Mouse (Mus musculus) midbrain, embryonic 10.5 days (tissue): ENCODE results near the gene Asap2. TPM values are rescaled to one million over a fixed set of nuclear protein-coding genes. Genes with fewer than 3 reads are reported as not detected.

Experiments
- DNase-seq: peaks from one replicate; pipeline ENCODE4 v3.0.0-alpha.2; 2017; ENCODE audit warnings: low spot score
- H3K27ac ChIP-seq: fragments of 300-500 bp; sonication (generic); replicated peaks from 2 replicates; pipeline ENCODE4 v1.5.1; 2016; ENCODE audit warnings: mild to moderate bottlenecking
- H3K27me3 ChIP-seq: fragments of 300-500 bp; sonication (generic); 2 replicates; pipeline ENCODE4 v1.6.1; 2016; ENCODE audit warnings: low read depth, mild to moderate bottlenecking; ENCODE audit not compliant: poor library complexity, severe bottlenecking
- H3K36me3 ChIP-seq: fragments of 300-500 bp; sonication (generic); 2 replicates; pipeline ENCODE4 v1.6.1; 2016; ENCODE audit warnings: mild to moderate bottlenecking, moderate library complexity
- H3K4me1 ChIP-seq: fragments of 300-500 bp; sonication (generic); 2 replicates; pipeline ENCODE4 v1.6.1; 2016
- H3K4me3 ChIP-seq: fragments of 300-500 bp; sonication (generic); 2 replicates; pipeline ENCODE4 v1.5.1; 2016; ENCODE audit warnings: mild to moderate bottlenecking, moderate library complexity
- H3K9me3 ChIP-seq: fragments of 300-500 bp; sonication (generic); replicated peaks from 2 replicates; pipeline ENCODE4 v1.6.1; 2016; ENCODE audit warnings: mild to moderate bottlenecking
- WGBS: fragments of 180-500 bp; shearing (Covaris S2); methylation state at CpG from one replicate; pipeline ENCODE4 v1.1.7; 2016; 5-methylcytosine and 5-hydroxymethylcytosine counted together
- polyA plus RNA-seq: library from polyadenylated mRNA; unstranded; fragments of >200 nt; fragmentation: Nextera tagmentation; extraction: Ambion mirVana; gene quantifications from 2 replicates; pipeline ENCODE4 v1.2.1, GENCODE M21; 2016

Asap2 gene
- polyA plus RNA-seq, 1 experiment from 2014 or later, result 11.6 TPM

DNA sequence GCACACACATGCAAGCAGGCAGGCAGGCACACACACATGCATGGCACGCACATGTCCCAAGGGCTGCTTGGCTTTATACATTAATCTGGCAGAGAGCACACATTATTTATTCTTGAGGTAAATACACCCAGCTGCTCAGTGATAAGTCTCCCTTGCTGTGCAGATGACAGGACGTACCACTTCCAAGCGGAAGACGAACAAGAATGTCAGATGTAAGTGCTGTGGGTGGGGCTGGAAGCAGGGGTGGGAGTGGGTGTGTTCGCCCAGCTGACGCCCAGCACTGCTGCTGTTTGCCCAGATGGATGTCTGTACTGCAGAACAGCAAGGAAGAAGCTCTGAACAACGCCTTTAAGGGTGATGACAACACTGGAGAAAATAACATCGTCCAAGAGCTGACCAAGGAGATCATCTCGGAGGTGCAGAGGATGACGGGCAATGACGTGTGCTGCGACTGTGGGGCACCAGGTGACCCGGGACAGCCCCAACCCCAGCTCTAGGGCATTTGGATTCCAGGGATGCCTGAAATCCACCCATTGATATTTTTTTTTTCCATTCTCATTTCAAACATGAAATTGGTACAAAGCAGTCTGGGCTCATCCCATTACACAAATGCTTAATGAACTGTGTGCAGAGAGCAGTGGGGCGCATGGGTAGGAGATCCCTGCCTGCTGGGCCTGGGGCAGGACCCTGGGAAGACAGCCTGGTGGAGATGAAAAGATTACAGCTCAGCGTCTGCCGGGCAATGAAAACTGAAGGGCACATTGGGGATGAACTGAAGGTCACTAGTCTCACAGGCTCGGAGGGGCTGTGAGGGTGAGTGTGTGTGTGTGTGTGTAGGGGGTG lies 239.0 kb downstream of the Asap2 start:
- Histone ChIP-seq H3K4me1 (0 out of 2 replicates have a peak, but pooled peaks cover 11% of the 10 kb centered on the region), H3K9me3 (no peaks in the 10 kb centered on the region), H3K27me3 (no peaks in the 10 kb centered on the region), H3K4me3 (no peak overlapping the region), H3K36me3 (peaks cover 65% of the 10 kb centered on the region), H3K27ac (no peak overlapping the region)
- DNase-seq, result no peak
- 81% methylated on average over 17 of the region's 17 CpGs for WGBS

DNA sequence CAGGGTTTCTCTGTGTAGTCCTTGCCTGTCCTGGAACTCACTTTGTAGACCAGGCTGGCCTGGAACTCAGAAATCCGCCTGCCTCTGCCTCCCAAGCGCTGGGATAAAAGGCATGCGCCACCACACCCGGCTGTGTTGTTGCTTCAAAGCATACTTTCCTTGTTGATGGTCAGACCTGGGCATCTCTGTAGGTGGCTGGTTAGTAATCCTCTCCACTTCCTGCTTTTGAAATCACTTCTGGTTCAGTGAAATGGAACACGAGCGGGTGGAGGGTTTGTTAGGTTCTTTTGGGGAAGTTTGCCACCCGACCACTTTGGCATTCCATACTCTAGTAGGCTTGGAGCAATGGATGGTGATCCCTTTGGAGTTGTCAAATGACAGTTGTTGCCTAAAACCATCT lies 243.5 kb downstream of the Asap2 start:
- no peaks in the 10 kb centered on the region for H3K4me1 ChIP-seq
- H3K27me3 ChIP-seq, result no peaks in the 10 kb centered on the region
- no peak overlapping the region for H3K27ac ChIP-seq
- H3K9me3 ChIP-seq, result no peaks in the 10 kb centered on the region
- no peak for DNase-seq
- no peak overlapping the region for H3K4me3 ChIP-seq
- 92% methylated on average over 7 of the region's 7 CpGs for WGBS
- peaks cover 99% of the 10 kb centered on the region for H3K36me3 ChIP-seq

DNA sequence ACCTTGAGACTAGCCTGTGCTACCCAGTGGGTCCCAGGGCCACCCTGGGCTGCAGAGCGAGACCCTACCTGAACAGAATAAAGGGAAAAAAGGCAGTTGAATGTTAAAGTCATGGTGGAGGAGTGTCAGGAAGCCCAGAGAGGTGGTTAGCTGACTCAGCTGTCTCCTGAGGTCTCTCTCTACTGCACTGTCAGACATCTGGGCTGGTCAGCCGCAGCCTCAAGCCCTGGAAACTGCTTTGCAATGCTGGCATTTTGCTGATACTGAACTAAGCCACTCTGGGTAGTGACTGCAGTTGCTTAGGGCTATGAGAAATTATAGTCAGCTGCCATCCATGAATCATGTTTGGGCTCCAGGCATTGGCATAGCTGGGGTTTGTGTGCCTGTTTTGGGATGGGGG lies 244.3 kb downstream of the Asap2 start:
- H3K4me1 ChIP-seq, result no peaks in the 10 kb centered on the region
- no peak for DNase-seq
- no peak overlapping the region for H3K4me3 ChIP-seq
- 96% methylated on average over 2 of the region's 2 CpGs for WGBS
- H3K36me3 ChIP-seq, result peaks cover 100% of the 10 kb centered on the region
- no peaks in the 10 kb centered on the region for H3K27me3 ChIP-seq
- no peaks in the 10 kb centered on the region for H3K9me3 ChIP-seq
- no peak overlapping the region for H3K27ac ChIP-seq

DNA sequence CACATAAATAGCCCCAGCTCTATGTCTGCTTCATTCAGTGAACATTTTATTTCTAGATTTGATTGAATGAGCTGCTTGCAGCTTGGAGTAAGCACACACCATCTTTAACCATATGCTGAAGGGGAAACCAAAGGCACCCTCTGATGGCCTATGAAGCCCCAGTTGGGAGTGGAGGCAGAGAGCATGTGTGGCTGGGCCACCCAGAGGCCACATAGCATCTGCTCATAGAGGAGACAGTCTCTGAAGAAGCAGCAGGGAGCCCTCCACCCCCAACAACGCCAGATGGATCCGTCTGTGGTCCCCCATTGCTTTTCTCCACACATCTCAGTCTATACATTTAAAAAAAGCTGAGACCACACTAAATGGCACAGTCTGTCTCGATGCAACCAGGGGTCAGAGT lies 251.7 kb downstream of the Asap2 start:
- WGBS, result 74% methylated on average over 3 of the region's 3 CpGs

DNA sequence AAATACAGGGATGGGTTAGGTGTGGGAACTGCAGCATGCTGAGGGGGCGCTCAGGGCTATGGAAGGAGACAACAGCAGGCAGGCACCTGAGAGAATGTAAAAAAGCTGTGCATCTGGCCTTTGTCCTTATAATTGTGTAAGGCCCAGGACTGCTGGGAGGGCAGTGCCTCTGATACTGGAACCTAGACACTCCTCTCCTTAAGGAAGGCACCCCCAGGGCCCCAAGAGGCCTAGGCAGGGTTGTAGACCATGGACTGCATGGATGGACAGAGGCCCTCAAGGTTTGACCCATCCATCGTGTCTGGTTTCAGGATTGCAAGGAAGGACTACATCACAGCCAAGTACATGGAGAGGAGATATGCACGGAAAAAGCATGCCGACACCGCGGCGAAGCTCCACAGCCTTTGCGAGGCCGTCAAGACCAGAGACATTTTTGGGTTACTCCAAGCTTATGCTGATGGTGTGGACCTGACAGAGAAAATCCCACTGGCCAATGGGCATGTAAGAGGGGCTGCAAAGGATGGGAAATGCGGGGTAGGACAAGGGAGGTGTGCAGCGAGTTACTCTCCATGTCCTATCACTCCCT lies 254.2 kb downstream of the Asap2 start:
- Histone ChIP-seq H3K9me3 (no peaks in the 10 kb centered on the region), H3K36me3 (peaks cover 91% of the 10 kb centered on the region)
- no peak for DNase-seq

More for the DNA sequence above, 251.7 kb downstream of the Asap2 start:
- Histone ChIP-seq H3K36me3 (peaks cover 92% of the 10 kb centered on the region), H3K4me1 (no peaks in the 10 kb centered on the region), H3K27me3 (no peaks in the 10 kb centered on the region), H3K9me3 (no peaks in the 10 kb centered on the region), H3K27ac (no peak overlapping the region), H3K4me3 (no peak overlapping the region)
- DNase-seq, result no peak

DNA sequence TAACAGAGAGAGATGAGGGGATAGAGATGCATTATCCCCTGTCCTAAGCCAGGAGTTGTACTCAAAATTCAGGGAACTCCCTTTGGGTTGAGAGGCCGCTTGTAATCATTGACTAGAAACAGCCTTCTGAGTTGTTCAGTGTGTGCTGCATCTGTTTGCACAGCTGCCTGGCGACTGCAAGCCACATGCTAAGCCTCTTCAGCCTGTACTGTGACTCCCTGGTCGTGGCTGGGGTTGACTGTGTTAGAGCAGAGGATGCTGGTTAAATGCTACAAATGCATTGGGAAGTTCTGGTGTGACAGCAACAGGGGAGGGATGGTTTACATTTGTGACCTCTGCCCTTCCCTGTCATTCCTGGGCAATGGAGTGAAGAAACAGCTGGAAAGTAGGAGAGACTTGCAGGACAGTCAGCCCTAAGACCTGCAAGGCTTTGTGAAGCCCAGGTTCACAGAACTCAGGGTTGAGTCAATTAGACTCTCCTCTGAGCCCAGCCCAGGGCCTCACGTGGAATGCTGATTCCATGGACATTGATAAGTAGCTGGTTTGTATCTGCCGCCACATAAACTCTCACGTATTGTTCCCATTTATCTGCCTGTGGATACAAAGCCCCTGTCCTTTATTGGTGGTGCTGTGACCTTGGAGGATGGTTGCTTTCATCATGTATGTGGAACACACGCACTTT lies 257.6 kb downstream of the Asap2 start:
- H3K27ac ChIP-seq, result no peak overlapping the region
- H3K4me3 ChIP-seq, result no peak overlapping the region
- H3K4me1 ChIP-seq, result no peaks in the 10 kb centered on the region
- no peak for DNase-seq
- H3K36me3 ChIP-seq, result peaks cover 99% of the 10 kb centered on the region
- H3K9me3 ChIP-seq, result no peaks in the 10 kb centered on the region
- no peaks in the 10 kb centered on the region for H3K27me3 ChIP-seq
- WGBS, result 86% methylated on average over 7 of the region's 7 CpGs

More for the DNA sequence above, 254.2 kb downstream of the Asap2 start:
- Histone ChIP-seq H3K4me3 (no peak overlapping the region), H3K4me1 (no peaks in the 10 kb centered on the region), H3K27ac (no peak overlapping the region), H3K27me3 (no peaks in the 10 kb centered on the region)
- WGBS, result 95% methylated on average over 11 of the region's 11 CpGs

DNA sequence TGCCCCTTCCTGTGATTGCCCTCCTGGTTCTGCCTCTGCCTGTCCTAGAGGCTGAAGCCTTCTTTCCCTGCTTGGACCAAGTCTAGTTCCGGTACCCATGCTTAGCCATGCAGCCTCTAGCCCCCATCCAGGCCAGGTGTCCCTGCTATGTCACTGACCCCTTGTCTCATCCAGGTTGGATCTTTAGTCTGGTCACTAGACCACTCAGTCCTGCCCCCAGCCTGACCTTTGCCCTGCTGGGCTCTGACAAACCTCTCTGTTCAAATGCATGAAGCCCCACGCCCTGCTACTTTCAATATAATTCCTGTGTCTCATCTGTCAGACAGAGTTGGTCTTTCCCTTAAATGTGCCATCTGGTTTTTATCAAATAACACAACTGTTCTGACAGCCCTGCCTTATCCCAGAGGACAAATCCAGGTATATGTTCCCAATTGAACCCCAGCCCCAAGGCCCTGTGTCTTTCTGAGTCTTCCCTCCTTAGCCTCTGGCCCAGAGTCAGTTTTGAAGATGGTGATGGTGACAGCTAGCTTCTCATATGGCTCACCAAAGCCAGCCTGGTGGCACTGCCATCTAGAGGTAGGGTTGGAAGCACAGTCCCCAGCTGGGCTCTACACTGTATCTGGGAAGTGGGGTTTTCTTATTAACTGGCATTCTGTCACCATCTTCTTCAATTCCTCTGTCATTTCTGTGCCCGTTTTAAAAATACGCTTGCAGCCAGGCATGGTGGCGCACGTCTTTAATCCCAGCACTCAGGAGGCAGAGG lies 270.4 kb downstream of the Asap2 start:
- H3K4me3 ChIP-seq, result no peak overlapping the region
- H3K36me3 ChIP-seq, result peaks cover 99% of the 10 kb centered on the region
- no peaks in the 10 kb centered on the region for H3K4me1 ChIP-seq
- DNase-seq, result no peak
- WGBS, result 93% methylated on average over 6 of the region's 6 CpGs
- no peaks in the 10 kb centered on the region for H3K27me3 ChIP-seq
- H3K9me3 ChIP-seq, result no peaks in the 10 kb centered on the region
- H3K27ac ChIP-seq, result no peak overlapping the region

DNA sequence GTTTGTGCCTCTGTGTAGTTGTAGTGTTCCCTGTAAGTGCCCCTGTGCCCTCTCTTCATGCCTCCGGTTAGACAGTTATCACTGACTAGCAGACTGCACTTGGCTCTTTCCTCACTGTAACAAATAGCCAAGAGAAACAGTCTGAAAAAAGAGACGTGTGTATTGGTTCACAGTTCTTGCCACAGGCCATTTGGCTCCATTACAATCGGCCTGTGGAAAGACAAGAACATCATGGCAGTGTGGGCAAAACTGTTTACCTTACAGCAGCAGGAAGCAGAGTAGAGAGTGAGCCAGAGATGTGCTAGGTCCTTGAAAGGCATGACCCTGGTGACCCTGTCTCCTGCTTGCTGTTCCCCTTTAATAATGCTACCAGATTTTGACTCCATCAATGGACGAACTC lies 271.3 kb downstream of the Asap2 start:
- Histone ChIP-seq H3K36me3 (peaks cover 99% of the 10 kb centered on the region), H3K27ac (no peak overlapping the region), H3K27me3 (no peaks in the 10 kb centered on the region), H3K4me3 (no peak overlapping the region), H3K9me3 (no peaks in the 10 kb centered on the region), H3K4me1 (no peaks in the 10 kb centered on the region)
- DNase-seq, result no peak
- WGBS, result 95% methylated on average over 4 of the region's 4 CpGs

DNA sequence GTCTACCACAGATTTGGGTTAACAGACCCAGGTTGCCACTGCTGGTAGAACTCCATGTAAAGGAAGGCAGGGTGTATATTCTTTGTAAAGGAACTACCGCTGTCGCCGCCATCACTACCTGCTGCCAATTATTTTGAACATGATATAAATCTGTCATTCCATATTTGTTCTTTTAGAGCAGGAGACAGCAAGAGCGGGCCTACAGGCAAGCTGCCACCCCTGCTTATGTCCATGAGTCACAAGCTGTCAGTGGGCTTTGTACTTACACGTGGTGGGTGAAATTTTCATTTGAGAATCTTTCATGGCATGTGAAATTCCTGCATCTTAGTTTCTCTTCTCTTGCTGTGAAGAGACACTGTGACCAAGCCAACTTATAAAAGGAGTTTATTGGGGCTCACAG lies 273.0 kb downstream of the Asap2 start:
- peaks cover 99% of the 10 kb centered on the region for H3K36me3 ChIP-seq
- H3K27me3 ChIP-seq, result no peaks in the 10 kb centered on the region
- no peak overlapping the region for H3K27ac ChIP-seq
- H3K9me3 ChIP-seq, result no peaks in the 10 kb centered on the region
- no peak overlapping the region for H3K4me3 ChIP-seq
- DNase-seq, result no peak
- H3K4me1 ChIP-seq, result no peaks in the 10 kb centered on the region
- 98% methylated on average over 5 of the region's 5 CpGs for WGBS

DNA sequence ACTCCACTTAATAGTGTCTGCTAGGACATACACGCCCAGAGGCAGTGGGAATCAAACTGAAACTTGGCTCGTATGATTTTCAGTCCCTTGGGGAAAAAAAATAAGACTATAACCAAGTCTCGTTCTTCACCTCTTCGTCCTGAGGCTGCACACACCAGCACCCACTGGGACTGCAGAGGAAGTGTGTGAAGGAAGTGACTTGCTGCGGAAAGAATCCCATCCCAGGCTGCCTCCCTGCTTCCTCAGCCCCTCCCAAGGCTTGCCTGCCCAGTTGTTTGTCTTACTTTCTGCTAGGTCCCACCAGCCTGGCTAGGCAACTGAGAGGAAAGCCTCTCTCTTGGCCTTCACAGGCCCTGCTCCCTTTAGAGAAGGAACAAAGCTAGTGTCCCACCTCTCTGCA lies 274.0 kb downstream of the Asap2 start:
- H3K27me3 ChIP-seq, result no peaks in the 10 kb centered on the region
- H3K4me1 ChIP-seq, result no peaks in the 10 kb centered on the region
- H3K36me3 ChIP-seq, result peaks cover 98% of the 10 kb centered on the region
- WGBS, result 88% methylated on average over 5 of the region's 5 CpGs
- no peaks in the 10 kb centered on the region for H3K9me3 ChIP-seq
- no peak for DNase-seq
- no peak overlapping the region for H3K4me3 ChIP-seq
- no peak overlapping the region for H3K27ac ChIP-seq

DNA sequence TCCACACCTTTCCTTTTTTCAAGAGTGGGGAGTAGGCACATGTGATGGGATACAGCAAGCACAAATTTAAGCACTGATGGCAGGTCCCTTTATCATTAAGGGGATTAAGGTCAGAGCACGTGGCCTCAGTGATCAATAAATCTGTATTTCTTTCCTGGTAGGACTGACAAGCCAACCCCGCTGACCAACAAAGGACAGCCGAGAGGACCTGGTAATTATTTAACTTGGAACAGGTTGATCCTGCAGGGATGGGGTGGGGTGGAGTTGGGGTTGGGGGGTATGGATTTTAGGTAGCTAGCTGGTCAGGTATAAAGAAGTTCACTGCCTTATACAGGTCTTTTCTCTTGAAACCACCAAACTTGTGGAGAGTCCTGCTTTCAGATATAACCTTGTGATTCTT lies 274.7 kb downstream of the Asap2 start:
- DNase-seq, result no peak
- 86% methylated on average over 3 of the region's 3 CpGs for WGBS
- Histone ChIP-seq H3K4me3 (no peak overlapping the region), H3K27me3 (no peaks in the 10 kb centered on the region), H3K4me1 (no peaks in the 10 kb centered on the region), H3K36me3 (peaks cover 99% of the 10 kb centered on the region), H3K9me3 (no peaks in the 10 kb centered on the region), H3K27ac (no peak overlapping the region)

DNA sequence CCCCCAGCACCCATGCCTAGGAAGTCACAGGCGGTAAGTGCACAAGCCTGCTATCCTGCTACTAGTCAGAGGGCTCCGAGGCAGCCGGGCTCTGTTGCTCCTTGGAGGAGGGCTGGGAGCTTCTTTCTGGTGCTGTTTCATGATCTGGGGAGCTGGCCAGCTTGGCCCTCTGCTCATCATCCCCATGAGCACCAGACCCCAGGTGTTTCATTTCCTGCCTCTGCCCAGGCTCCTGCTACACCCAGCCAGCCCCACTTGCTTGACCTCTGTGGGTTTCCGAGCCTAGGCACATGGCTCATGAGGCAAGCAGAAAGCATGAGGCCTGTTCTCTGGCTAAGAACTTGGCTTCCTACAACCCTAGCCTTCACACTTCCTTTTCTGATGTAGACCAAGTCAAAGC lies 275.2 kb downstream of the Asap2 start:
- no peak for DNase-seq
- H3K36me3 ChIP-seq, result peaks cover 99% of the 10 kb centered on the region
- H3K4me3 ChIP-seq, result no peak overlapping the region
- no peaks in the 10 kb centered on the region for H3K27me3 ChIP-seq
- no peak overlapping the region for H3K27ac ChIP-seq
- no peaks in the 10 kb centered on the region for H3K9me3 ChIP-seq
- no peaks in the 10 kb centered on the region for H3K4me1 ChIP-seq
- WGBS, result 96% methylated on average over 4 of the region's 4 CpGs
